Mouse (Mus musculus) kidney, postnatal 10 days (tissue): Measurements from ENCODE around the gene Dennd1c.

ENCODE experiments used
- DNase-seq: peaks from one replicate; pipeline ENCODE4 v3.0.0; 2021; ENCODE audit warnings: mixed read lengths

The Dennd1c gene

DNA sequence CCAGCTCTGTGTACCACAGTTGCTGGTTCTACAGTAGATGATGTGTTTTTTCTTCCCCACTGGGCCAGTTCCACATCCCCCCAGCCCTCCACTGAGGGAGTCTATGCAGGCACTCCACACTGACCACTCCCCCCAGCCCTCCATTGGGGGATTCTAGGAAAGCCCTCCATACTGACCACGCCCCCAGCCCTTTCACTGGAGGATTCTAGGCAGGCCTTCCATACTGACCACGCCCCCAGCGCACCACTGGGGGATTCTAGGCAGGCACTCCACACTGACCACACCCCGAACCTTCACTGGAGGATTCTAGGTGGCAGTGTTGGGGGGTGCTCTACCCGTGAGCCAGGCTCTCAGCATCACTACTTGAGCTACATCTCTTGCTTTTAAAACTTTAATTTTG lies 30.9 kb downstream of the Dennd1c start:
- peak; percentile 30 for DNase-seq

DNA sequence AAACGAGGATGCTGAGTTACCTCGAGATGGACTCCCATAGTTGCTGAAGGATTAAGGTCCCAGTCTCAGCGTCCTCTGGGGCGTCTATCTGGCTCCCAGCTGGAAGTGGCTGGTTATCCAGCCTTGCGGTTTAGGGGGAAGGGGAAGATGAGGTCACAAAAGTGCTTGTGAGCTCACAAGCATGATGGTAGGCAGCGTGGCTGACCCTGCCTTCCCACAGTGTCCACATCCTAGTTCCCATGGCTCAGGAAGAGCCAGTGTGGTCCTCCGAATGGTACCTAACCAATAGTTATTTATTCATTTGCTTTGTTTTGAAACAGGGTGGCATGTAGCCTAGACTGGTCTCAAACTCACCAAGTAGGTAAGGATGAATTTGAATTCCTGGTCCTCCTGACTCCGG lies 36.8 kb downstream of the Dennd1c start, which contains the start of gene Slc25a41:
Slc25a41 (minus strand) TSS at position 101 of the 400 bp plus-strand sequence.
- no peak for DNase-seq

GRCm38 (mm10) chr17:57038978-57039377 lies 39.3 kb downstream of the Dennd1c start:
- DNase-seq: peak; percentile 25

- DNase-seq: no peak
Measured at GRCm38 (mm10) chr17:57032854-57033253, 45.5 kb downstream of the Dennd1c start.

DNA sequence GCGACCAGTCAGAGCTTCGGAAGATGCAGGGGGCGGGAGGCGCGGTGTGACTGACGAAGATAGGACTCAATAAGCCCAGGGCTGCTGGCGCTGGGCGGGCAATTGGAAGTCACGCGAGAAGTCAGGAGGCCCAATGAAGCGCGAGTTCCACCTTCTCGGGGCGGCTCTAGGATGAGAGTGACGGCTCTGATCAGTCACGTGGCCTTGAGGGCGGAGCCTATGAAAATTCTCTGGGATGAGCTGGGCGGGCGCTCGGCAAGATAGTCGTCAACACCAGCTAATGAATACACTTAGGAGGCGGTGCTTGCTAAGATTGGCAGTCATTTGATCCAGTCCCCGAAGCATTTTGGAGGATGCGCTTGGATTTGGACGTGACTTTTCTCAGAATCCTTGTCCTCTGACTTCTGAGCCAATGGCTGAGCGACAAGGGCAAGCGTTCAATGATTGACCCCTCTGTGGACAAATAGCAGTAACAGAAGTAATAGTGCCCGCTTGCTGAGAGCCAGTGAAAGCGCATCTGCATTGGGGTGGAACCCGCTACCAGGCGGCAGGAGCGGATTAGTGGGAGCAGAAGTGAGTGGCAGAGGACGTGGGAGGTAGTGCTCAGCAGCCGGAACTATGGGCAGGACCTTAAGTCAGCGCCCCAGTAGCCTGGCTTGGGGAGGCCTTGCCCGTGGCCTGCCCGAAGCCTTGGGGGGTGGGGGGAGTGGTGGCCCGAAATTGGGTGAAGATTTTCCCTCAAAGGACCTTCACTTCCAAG lies 46.5 kb downstream of the Dennd1c start:
- DNase-seq: peak; percentile 99

GRCm38 (mm10) chr17:57030931-57031660 lies 47.2 kb downstream of the Dennd1c start, which contains the start of gene Khsrp:
TSS of gene Khsrp (minus strand) at chr17:57031522.
- peak; percentile 72 for DNase-seq

DNA sequence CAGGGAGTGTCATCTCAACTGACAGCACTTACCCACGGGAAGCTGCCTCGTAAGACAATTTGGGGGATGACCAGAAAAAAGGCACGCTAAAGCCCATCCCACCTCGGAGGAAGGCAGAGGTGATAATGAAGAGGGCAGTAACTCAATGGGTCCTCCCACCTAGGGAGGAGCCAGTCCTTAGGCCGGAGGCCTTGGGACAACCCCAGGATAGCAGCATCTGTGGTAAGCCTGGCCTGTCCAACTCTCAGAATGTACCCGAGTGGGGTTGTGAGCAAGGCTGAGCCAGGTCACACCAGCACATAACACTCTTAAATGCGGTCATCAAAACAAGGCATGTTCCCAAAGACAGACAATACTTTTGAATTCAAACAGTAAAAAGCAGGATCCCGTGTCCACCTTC lies 48.6 kb downstream of the Dennd1c start:
- DNase-seq: peak; percentile 31

DNA sequence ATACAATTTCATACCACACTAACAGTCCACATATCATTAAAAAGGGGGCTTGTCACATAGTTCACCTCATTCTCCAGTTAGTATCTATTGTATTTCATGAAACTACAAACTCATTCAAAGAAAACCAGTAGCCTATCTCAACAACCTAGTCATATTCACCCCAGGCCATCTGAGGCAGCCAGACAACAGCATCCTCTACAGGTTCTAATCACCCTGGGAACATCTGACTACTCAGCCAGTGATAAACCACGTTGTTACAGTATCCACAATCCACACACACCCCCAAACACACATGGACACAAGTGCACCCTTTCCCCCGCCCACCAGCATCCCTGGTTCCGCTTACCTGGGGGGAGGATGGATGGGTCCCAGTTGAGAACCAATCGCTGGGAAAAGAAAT lies 50.8 kb downstream of the Dennd1c start:
- DNase-seq: no peak

- no peak for DNase-seq
Measured at GRCm38 (mm10) chr17:57020960-57021359, 57.4 kb downstream of the Dennd1c start.

DNA sequence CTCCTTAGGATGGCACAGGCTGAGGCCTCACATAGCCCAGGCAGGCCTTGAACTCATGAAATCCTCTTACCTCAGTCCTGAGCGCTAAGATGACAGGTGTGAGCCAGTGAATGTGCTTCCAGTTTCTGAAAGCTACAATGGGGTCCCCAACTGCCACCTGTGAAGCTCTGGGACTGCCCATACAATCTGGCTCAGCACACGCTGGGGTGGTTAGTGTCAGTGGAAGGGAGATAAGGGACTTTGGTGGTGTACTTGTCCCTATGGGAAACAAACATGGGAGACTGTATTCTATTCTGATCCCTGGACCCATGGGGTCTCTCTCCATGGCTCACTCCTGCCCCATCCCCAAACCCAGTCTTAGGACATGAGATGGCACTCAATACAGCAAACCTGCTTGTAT lies 58.6 kb downstream of the Dennd1c start:
- no peak for DNase-seq
